Mouse (Mus musculus): ENCODE measurements at regions not wholly inside any gene's neighbourhood (a gene's known extent, or its start where the extent isn't known, plus 50 kb on each side); places are given as distances from the start of the nearest gene placed in this dataset.

DNA sequence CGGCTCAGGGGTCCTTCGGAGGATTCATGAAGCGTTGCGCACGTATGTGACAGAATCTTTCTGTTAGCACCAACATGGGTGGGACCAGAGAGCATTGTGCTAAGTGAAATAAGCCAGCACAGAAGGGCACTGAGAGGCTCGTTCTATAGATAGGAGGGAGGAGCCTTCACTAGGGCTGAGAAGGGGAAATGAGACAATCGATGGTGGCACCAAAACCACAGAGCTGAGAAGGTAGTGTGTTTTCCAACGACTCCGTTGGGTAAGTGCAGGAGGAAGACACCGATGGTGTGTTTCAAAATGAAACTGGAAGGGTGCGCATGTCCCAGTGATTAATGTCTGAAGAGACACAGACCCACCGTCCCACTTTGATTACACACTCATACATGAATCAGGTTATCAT, 54.7 kb upstream of the Krtap11-1 start:
- no peak for DNase-seq (ENCODE audit: low read depth, low spot score)

DNA sequence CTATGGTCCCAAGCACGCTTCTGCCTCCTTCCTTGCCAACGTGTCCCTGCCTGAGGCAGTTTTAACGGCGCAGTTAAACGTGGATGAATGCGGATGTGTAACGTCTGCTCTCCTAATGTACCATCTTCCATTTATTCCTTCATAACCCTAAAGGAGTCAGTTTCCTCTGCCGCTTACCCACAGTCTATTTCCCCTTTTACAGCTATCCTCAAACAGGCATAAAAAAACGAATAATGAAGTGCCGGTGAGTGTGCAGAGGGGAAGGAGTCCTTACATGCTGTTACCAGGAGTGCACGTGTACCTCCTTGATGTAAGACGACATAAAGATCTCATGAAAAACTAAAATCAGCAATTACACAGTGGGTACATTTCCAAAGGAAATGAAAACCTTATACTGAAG, 54.3 kb upstream of the Krtap11-1 start:
- no peak for DNase-seq (ENCODE audit: low read depth, low spot score)

All from skeletal muscle tissue, adult 2 months (tissue).